Mouse (Mus musculus) T-helper 2 cell (primary cell): Measurements from ENCODE around the gene Gm43720.

Experiments
- in situ Hi-C: fragments of 300-600 bp; cut with MboI, MseI; formaldehyde crosslinking; loops from one replicate; pipeline ENCODE4 v1.15.1; 2025; ENCODE audit warnings: high pct_unique_total_duplicates

Gm43720 gene

GRCm38 (mm10) chr5:138279585-138280424, at the start of gene Gm43720, which contains the start of the genes Gpc2 and Stag3:
Gene Gm43720 (minus strand): TSS chr5:138279958.
Gene Gpc2 (minus strand): TSS chr5:138280005.
Gene Stag3 (plus strand): TSS chr5:138280240.
- in situ Hi-C loops, result no loop called here

- in situ Hi-C loops, result no loop called here
Observed at GRCm38 (mm10) chr5:138312795-138313194, 33.0 kb upstream of the Gm43720 start.

- in situ Hi-C loops, result loop anchor here (10.0 kb wide), 1 partner anchor 175 kb away; no protein-coding TSS in a partner anchor
Observed at GRCm38 (mm10) chr5:138299613-138300012, 19.9 kb upstream of the Gm43720 start.

- in situ Hi-C loops, result no loop called here
Observed at GRCm38 (mm10) chr5:138294158-138294557, 14.4 kb upstream of the Gm43720 start.

- in situ Hi-C loops, result no loop called here
Observed at GRCm38 (mm10) chr5:138291638-138292037, 11.9 kb upstream of the Gm43720 start.

GRCm38 (mm10) chr5:138287861-138288260, 8.1 kb upstream of the Gm43720 start:
- in situ Hi-C loops, result no loop called here

GRCm38 (mm10) chr5:138283540-138283939, 3.8 kb upstream of the Gm43720 start:
- in situ Hi-C loops, result no loop called here

- in situ Hi-C loops, result no loop called here
Observed at GRCm38 (mm10) chr5:138281798-138282197, 2.0 kb upstream of the Gm43720 start.

GRCm38 (mm10) chr5:138280829-138281228, 1.1 kb upstream of the Gm43720 start:
- in situ Hi-C loops, result no loop called here

- in situ Hi-C loops, result no loop called here
Observed at GRCm38 (mm10) chr5:138280425-138280768, 639 bp upstream of the Gm43720 start.

- in situ Hi-C loops, result no loop called here
Observed at GRCm38 (mm10) chr5:138277994-138278393, 1.8 kb downstream of the Gm43720 start.

- in situ Hi-C loops, result no loop called here
Observed at GRCm38 (mm10) chr5:138275216-138276050, 4.3 kb downstream of the Gm43720 start.

GRCm38 (mm10) chr5:138274186-138274585, 5.6 kb downstream of the Gm43720 start:
- in situ Hi-C loops, result no loop called here

GRCm38 (mm10) chr5:138272409-138272923, 7.3 kb downstream of the Gm43720 start, which contains the start of gene Gal3st4:
Gene Gal3st4 (minus strand): TSS chr5:138272840.
- in situ Hi-C loops, result no loop called here

- in situ Hi-C loops, result no loop called here
Observed at GRCm38 (mm10) chr5:138271232-138271631, 8.5 kb downstream of the Gm43720 start.

- in situ Hi-C loops, result no loop called here
Observed at GRCm38 (mm10) chr5:138268980-138269379, 10.8 kb downstream of the Gm43720 start.

- in situ Hi-C loops, result no loop called here
Observed at GRCm38 (mm10) chr5:138267114-138267513, 12.6 kb downstream of the Gm43720 start.

GRCm38 (mm10) chr5:138265712-138266111, 14.0 kb downstream of the Gm43720 start:
- in situ Hi-C loops, result no loop called here

- in situ Hi-C loops, result no loop called here
Observed at GRCm38 (mm10) chr5:138264207-138264578, 15.6 kb downstream of the Gm43720 start.

GRCm38 (mm10) chr5:138263260-138264206, 16.2 kb downstream of the Gm43720 start, which contains the start of gene BC037034:
Gene BC037034 (minus strand): TSS chr5:138264033.
- in situ Hi-C loops, result no loop called here
